Mouse (Mus musculus) liver, embryonic 14.5 days (tissue): ENCODE measurements around the gene Avp. TPM values are rescaled to one million over a fixed set of nuclear protein-coding genes. Genes with fewer than 3 reads are reported as not detected.
A peak's percentile ranks its signal among the peaks of the same experiment; 100 is the strongest.

Experiments used
- ATAC-seq: fragments of 200-750 bp; cut with Nextera tagmentation; 2 replicates; pipeline ENCODE4 v1.8.0; 2017; ENCODE audit warnings: moderate number of reproducible peaks, mild to moderate bottlenecking, moderate library complexity; ENCODE audit not compliant: insufficient read depth
- DNase-seq, 3 experiments: peaks; one replicate each; pipeline ENCODE4 v3.0.0-alpha.2; 2012 to 2013; ENCODE audit warnings: low read depth in 3 of 3, low spot score in 3 of 3
- H3K27ac ChIP-seq: fragments of 300-500 bp; sonication (generic); 2 replicates; pipeline ENCODE4 v1.5.1; 2014; ENCODE audit warnings: moderate library complexity, mild to moderate bottlenecking, control low read depth, inconsistent platforms
- H3K27me3 ChIP-seq: fragments of 300-500 bp; sonication (generic); 2 replicates; pipeline ENCODE4 v1.6.1; 2014; ENCODE audit warnings: mild to moderate bottlenecking, low read length, moderate library complexity; ENCODE audit not compliant: control insufficient read depth, insufficient read depth
- H3K36me3 ChIP-seq: fragments of 300-500 bp; sonication (generic); replicated peaks from 2 replicates; pipeline ENCODE4 v1.6.1; 2014; ENCODE audit warnings: low read depth; ENCODE audit not compliant: control insufficient read depth, insufficient read depth
- H3K4me1 ChIP-seq, 2 experiments: fragments of 200-500 bp in 1 of 2; fragments of 300-500 bp in 1 of 2; sonication (generic) in 1 of 2; replicated peaks; 2 replicates each; pipeline ENCODE4 v1.6.1; 2012 to 2014; ENCODE audit warnings: antibody characterized with exemption in 1 of 2, inconsistent platforms in 1 of 2, low read length in 1 of 2; ENCODE audit not compliant: control insufficient read depth in 2 of 2, insufficient read depth in 2 of 2
- H3K4me2 ChIP-seq: fragments of 300-500 bp; sonication (generic); 2 replicates; pipeline ENCODE4 v1.6.1; 2014; ENCODE audit warnings: low read depth, mild to moderate bottlenecking, control low read depth, moderate library complexity
- H3K4me3 ChIP-seq, 2 experiments: fragments of 200-500 bp in 1 of 2; fragments of 300-500 bp in 1 of 2; sonication (generic) in 1 of 2; 2 replicates each; pipeline ENCODE4 v1.5.1; 2012 to 2014; ENCODE audit warnings: low read depth in 2 of 2, low read length in 2 of 2, mild to moderate bottlenecking in 2 of 2, control low read depth in 1 of 2, inconsistent platforms in 1 of 2, moderate library complexity in 1 of 2; ENCODE audit not compliant: insufficient read depth in 1 of 2
- H3K9ac ChIP-seq: fragments of 300-500 bp; sonication (generic); replicated peaks from 2 replicates; pipeline ENCODE4 v1.6.1; 2014; ENCODE audit warnings: mild to moderate bottlenecking, control low read depth, moderate library complexity
- H3K9me3 ChIP-seq: fragments of 300-500 bp; sonication (generic); 2 replicates; pipeline ENCODE4 v1.6.1; 2016; ENCODE audit warnings: low read length, mixed read lengths; ENCODE audit not compliant: control insufficient read depth
- CTCF ChIP-seq: IDR thresholded peaks from 2 replicates; pipeline ENCODE4 v1.5.1; 2016; ENCODE audit warnings: antibody characterized with exemption, low read depth, control low read depth
- EP300 ChIP-seq: IDR thresholded peaks from 2 replicates; pipeline ENCODE4 v1.6.1; 2016; ENCODE audit warnings: antibody characterized with exemption, low read depth
- WGBS: fragments of 180-500 bp; shearing (Covaris S2); extraction: QIAGEN DNeasy Blood & Tissue Kit; methylation state at CpG from one replicate; pipeline ENCODE4 v1.1.7; 2014; ENCODE audit not compliant: insufficient replicate concordance; 5-methylcytosine and 5-hydroxymethylcytosine counted together
- polyA plus RNA-seq, 2 experiments: library from polyadenylated mRNA; depleted of rRNA in 1 of 2; stranded (reverse) in 1 of 2; unstranded in 1 of 2; fragments of >200 nt; fragmentation: Nextera tagmentation in 1 of 2; extraction: Ambion mirVana in 1 of 2; gene quantifications; 2 replicates each; pipeline versions ENCODE4 v1.2.1 to v1.2.3; 2012 to 2014

Gene Avp
- polyA plus RNA-seq, 2 experiments: not detected

DNA sequence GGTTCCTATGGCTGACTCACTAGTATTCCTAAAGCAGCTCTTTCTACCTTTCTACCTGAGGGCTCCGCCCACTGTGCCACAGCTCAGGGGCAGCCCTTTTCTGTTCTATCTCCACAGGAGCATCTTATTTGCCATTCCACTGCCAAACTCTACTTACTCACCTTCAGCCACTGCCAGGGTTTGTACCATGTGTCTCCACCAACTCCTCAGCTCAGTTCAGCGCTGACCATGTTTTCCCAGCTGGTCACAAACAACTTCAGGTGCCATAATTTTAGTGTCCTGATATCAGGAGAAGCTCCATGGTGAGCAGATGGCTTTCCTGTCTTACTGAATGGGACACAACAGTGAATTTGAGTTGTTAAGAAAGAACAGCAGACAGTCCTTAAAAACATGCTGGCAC, 24.9 kb downstream of the Avp start:
- H3K27me3 ChIP-seq: no peaks in the 10 kb centered on the region
- H3K9me3 ChIP-seq: no peaks in the 10 kb centered on the region
- H3K4me2 ChIP-seq: no peak overlapping the region
- no peak overlapping the region for H3K27ac ChIP-seq
- no peak for DNase-seq
- peaks cover 7% of the 10 kb centered on the region for H3K36me3 ChIP-seq
- WGBS: 82% methylated on average over 2 of the region's 2 CpGs
- no peak for TF ChIP-seq CTCF
- no peak for TF ChIP-seq EP300
- H3K9ac ChIP-seq: no peak overlapping the region
- H3K4me1 ChIP-seq: 0 out of 4 replicates have a peak, but pooled peaks cover 0 to under 1% of the 10 kb centered on the region in 2 experiments
- H3K4me3 ChIP-seq: no peak overlapping the region
- no peak for ATAC-seq

DNA sequence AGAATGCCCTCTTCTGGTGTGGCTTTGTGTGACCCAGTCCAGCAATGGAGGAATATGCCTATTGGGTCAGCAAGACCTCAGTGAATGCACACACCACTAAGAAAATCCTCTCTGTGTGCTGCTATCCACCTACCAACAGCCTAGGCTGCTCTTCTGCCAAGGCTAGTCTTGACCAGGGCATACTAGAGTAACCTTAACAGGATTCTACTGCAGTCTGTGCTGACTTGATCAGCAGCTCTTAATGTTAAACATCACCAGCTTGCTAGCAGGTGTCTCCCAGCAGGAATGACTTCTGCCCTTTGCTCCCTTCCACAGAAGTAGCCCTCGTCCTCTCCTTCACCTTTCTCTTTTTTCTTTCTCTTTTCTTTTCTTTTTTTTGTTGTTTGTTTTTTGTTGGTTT, 26.1 kb downstream of the Avp start:
- WGBS: 65% methylated on average over 1 of the region's 1 CpGs
- TF ChIP-seq EP300: no peak
- TF ChIP-seq CTCF: no peak
- Histone ChIP-seq H3K4me3 (no peak overlapping the region), H3K27ac (no peak overlapping the region), H3K27me3 (no peaks in the 10 kb centered on the region), H3K36me3 (peaks cover 7% of the 10 kb centered on the region), H3K9ac (no peak overlapping the region), H3K9me3 (no peaks in the 10 kb centered on the region), H3K4me2 (no peak overlapping the region), H3K4me1 (no peaks in the 10 kb centered on the region)
- ATAC-seq: no peak
- DNase-seq: no peak

DNA sequence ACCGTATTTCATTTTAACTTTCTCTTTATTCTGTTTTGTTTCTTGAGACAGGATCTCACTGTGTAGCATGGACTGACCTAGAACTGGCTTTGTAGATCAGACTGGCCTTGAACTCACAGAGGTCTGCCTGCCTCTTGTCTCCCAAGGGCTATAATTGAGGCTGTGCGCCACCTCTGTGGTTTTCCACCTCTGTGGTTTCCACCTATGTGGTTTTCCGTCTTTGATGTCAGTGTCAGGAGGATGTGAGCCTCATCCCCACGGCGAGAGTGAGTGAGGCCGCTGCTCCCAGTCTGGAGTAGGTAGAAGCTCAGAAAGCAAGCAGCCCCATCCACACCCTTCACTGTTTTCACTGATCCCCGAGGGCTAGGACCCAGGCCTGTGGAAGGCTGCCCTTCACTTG, 27.5 kb downstream of the Avp start:
- DNase-seq (no peak), ATAC-seq (no peak)
- WGBS: 68% methylated on average over 7 of the region's 7 CpGs
- H3K4me1 ChIP-seq: no peaks in the 10 kb centered on the region
- TF ChIP-seq CTCF: no peak
- TF ChIP-seq EP300: no peak
- H3K27ac ChIP-seq: no peak overlapping the region
- H3K27me3 ChIP-seq: no peaks in the 10 kb centered on the region
- H3K36me3 ChIP-seq: peaks cover 7% of the 10 kb centered on the region
- no peak overlapping the region for H3K4me2 ChIP-seq
- H3K9ac ChIP-seq: no peak overlapping the region
- H3K4me3 ChIP-seq: no peak overlapping the region
- H3K9me3 ChIP-seq: no peaks in the 10 kb centered on the region

DNA sequence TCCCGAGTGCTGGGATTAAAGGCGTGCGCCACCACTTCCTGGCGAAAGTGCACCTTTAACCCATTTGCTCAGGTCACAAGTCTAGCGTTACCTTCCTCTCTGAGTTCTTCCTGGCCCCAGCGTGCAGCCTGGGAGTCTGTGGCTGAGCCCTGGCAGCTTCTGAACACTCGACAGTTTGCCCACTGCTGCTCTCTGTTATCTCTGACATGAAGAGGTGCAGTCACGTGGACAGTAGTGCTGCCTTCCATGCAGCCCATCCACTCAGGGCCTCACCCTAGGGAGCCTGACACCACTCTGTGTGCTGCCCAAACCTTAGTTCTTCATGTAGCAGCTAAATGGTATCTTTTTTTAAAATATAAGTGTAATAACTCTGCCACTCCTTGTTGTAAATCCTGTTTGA, 35.4 kb downstream of the Avp start:
- H3K9ac ChIP-seq: no peak overlapping the region
- ATAC-seq (peak; percentile 86), DNase-seq (peak in 2 of 3 experiments; percentile 23 to 25)
- H3K9me3 ChIP-seq: no peaks in the 10 kb centered on the region
- TF ChIP-seq CTCF (no peak), EP300 (no peak)
- no peak overlapping the region for H3K27ac ChIP-seq
- H3K4me2 ChIP-seq: no peak overlapping the region
- peaks cover 18% of the 10 kb centered on the region for H3K36me3 ChIP-seq
- no peak overlapping the region for H3K4me3 ChIP-seq
- 41% methylated on average over 8 of the region's 8 CpGs for WGBS
- peaks cover 0 to 3% of the 10 kb centered on the region in 2 experiments; a peak in 2 of 4 replicates for H3K4me1 ChIP-seq
- no peaks in the 10 kb centered on the region for H3K27me3 ChIP-seq

DNA sequence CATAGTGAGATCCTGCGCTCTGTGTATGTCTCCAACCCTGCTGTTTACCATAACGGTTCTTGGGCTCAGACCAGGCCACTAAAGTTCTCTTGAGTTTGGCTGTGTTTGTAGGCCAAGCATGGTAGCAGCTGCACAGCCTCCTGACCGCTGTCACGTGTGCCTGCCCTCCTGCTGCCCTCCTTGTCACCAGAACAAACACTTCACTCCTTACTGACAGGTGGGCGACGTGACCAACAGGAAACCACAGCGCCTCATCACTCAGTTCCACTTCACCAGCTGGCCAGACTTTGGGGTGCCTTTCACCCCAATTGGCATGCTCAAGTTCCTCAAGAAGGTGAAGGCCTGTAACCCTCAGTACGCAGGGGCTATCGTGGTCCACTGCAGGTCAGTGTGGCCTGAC, 42.1 kb downstream of the Avp start:
- no peak for TF ChIP-seq EP300
- TF ChIP-seq CTCF: no peak
- no peak overlapping the region for H3K9ac ChIP-seq
- H3K27me3 ChIP-seq: no peaks in the 10 kb centered on the region
- no peak for DNase-seq
- H3K36me3 ChIP-seq: peaks cover 25% of the 10 kb centered on the region
- no peak for ATAC-seq
- H3K4me2 ChIP-seq: no peak overlapping the region
- H3K4me3 ChIP-seq: no peak overlapping the region
- no peak overlapping the region for H3K27ac ChIP-seq
- H3K4me1 ChIP-seq: peaks cover 0 to 3% of the 10 kb centered on the region in 2 experiments; a peak in 1 of 4 replicates
- H3K9me3 ChIP-seq: no peaks in the 10 kb centered on the region
- 67% methylated on average over 9 of the region's 9 CpGs for WGBS
